Comparison of ENCODE assay signal across 30 mouse cellular contexts in the genomic region with DNA sequence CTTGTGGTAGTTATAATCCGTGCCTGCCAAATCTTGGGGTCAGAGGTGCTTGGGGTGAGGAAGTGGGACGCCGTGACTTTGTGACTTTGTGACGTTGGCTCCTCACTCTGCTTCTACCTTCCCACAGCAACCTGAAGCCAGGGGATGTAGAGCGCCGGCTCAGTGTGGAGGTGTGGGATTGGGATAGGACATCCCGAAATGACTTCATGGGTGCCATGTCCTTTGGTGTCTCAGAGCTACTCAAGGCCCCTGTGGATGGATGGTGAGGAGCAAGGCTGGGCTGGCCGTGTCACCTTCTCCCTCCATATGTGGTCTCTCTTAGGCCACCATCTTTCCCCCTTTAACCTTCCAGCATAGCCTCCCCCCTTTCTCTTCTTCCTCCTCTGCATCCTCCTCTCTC. TPM values are rescaled to one million over a fixed set of nuclear protein-coding genes. Genes with fewer than 3 reads are reported as not detected.
DNase-seq lines count a peak whose midpoint lies in the region; ATAC-seq and TF ChIP-seq lines count a peak whose summit lies in the region.
"Had no signal": no experiment of that assay in that cellular context is flagged by ENCODE, and none has a peak within 500 bp of the region (broad histone marks: within the 10 kb centered on the region; RNA-seq: fewer than 3 reads in every experiment).

No protein-coding gene starts in this region.

- no peak for TF ChIP-seq CTCF in hindbrain, postnatal 0 days (IDR thresholded peaks at IDR 0.05; ENCODE audit: low read depth)
- TF ChIP-seq CTCF in midbrain, postnatal 0 days (IDR thresholded peaks at IDR 0.05): no peak

- no peaks in the 10 kb centered on the region for H3K4me1 ChIP-seq in hindbrain, embryonic 13.5 days (replicated peaks)
- H3K4me1 ChIP-seq in hindbrain, postnatal 0 days (ENCODE audit: insufficient read depth, low read length): no peaks in the 10 kb centered on the region
- H3K4me1 ChIP-seq in midbrain, embryonic 11.5 days (ENCODE audit: control insufficient read depth, insufficient read depth, low read length): peaks cover 5% of the 10 kb centered on the region; the same call in 1 of the 2 replicates
- no peaks in the 10 kb centered on the region for H3K4me1 ChIP-seq in midbrain, embryonic 14.5 days (ENCODE audit: control insufficient read depth, insufficient read depth, low read length)
- H3K4me1 ChIP-seq in midbrain, embryonic 15.5 days: no peaks in the 10 kb centered on the region
- H3K4me1 ChIP-seq in midbrain, postnatal 0 days (ENCODE audit: insufficient read depth, low read length): no peaks in the 10 kb centered on the region
- H3K4me1 ChIP-seq: embryonic facial prominence, embryonic 15.5 days; forebrain, embryonic 12.5 days; heart, embryonic 10.5 days; limb, embryonic 12.5 days; liver, embryonic 15.5 days had no signal

- peak; percentile 34; the same call in 1 of the 2 replicates for ATAC-seq in hindbrain, embryonic 13.5 days (ENCODE audit: low FRiP score)
- ATAC-seq in hindbrain, postnatal 0 days: no peak
- ATAC-seq in midbrain, embryonic 11.5 days (ENCODE audit: low FRiP score): peak; percentile 40; the same call in 1 of the 2 replicates
- ATAC-seq in midbrain, embryonic 14.5 days (ENCODE audit: low FRiP score, low TSS enrichment): no peak
- ATAC-seq in midbrain, embryonic 15.5 days (replicated peaks): peak; percentile 16; the same call in 1 of the 2 replicates
- ATAC-seq in midbrain, postnatal 0 days (ENCODE audit: low FRiP score): peak; percentile 4; the same call in 1 of the 2 replicates
- ATAC-seq: intestine, embryonic 16.5 days had no signal

- no peak overlapping the region for H3K4me3 ChIP-seq in hindbrain, embryonic 13.5 days
- no peak overlapping the region for H3K4me3 ChIP-seq in hindbrain, postnatal 0 days (ENCODE audit: low read length)
- H3K4me3 ChIP-seq in midbrain, embryonic 11.5 days (ENCODE audit: low read depth, low read length): no peak overlapping the region
- no peak overlapping the region for H3K4me3 ChIP-seq in midbrain, embryonic 14.5 days (replicated peaks; ENCODE audit: low read depth, low read length)
- H3K4me3 ChIP-seq in midbrain, embryonic 15.5 days: no peak overlapping the region
- H3K4me3 ChIP-seq in midbrain, postnatal 0 days (ENCODE audit: low read depth, low read length): no peak overlapping the region
- H3K4me3 ChIP-seq: embryonic facial prominence, embryonic 15.5 days; forebrain, embryonic 12.5 days; heart, embryonic 10.5 days; layer of hippocampus, adult 2 months; left cerebral cortex, adult 2 months; limb, embryonic 12.5 days; liver, embryonic 15.5 days had no signal

- H3K36me3 ChIP-seq in hindbrain, embryonic 13.5 days: no peaks in the 10 kb centered on the region
- H3K36me3 ChIP-seq in hindbrain, postnatal 0 days (ENCODE audit: insufficient read depth, low read length): no peaks in the 10 kb centered on the region
- no peaks in the 10 kb centered on the region for H3K36me3 ChIP-seq in midbrain, embryonic 11.5 days (ENCODE audit: control insufficient read depth, insufficient read depth, low read length)
- H3K36me3 ChIP-seq in midbrain, embryonic 14.5 days (ENCODE audit: control insufficient read depth, insufficient read depth, low read length): no peaks in the 10 kb centered on the region
- no peaks in the 10 kb centered on the region for H3K36me3 ChIP-seq in midbrain, embryonic 15.5 days (replicated peaks)
- H3K36me3 ChIP-seq in midbrain, postnatal 0 days (ENCODE audit: insufficient read depth, low read length): peaks cover 12% of the 10 kb centered on the region
- H3K36me3 ChIP-seq: embryonic facial prominence, embryonic 15.5 days; forebrain, embryonic 12.5 days; heart, embryonic 10.5 days; limb, embryonic 12.5 days; liver, embryonic 15.5 days had no signal

- WGBS in hindbrain, embryonic 13.5 days: 83% methylated on average over 8 of the region's 8 CpGs
- WGBS in hindbrain, postnatal 0 days: 84% methylated on average over 8 of the region's 8 CpGs
- WGBS in midbrain, embryonic 11.5 days: 92% methylated on average over 8 of the region's 8 CpGs
- 88% methylated on average over 8 of the region's 8 CpGs for WGBS in midbrain, embryonic 14.5 days
- WGBS in midbrain, embryonic 15.5 days: 86% methylated on average over 8 of the region's 8 CpGs
- WGBS in midbrain, postnatal 0 days: 91% methylated on average over 8 of the region's 8 CpGs

- H3K9ac ChIP-seq in hindbrain, embryonic 13.5 days: no peak overlapping the region
- no peak overlapping the region for H3K9ac ChIP-seq in hindbrain, postnatal 0 days (replicated peaks; ENCODE audit: low read length)
- no peak overlapping the region for H3K9ac ChIP-seq in midbrain, embryonic 11.5 days (ENCODE audit: low read length)
- H3K9ac ChIP-seq in midbrain, embryonic 14.5 days (replicated peaks; ENCODE audit: low read length): no peak overlapping the region
- H3K9ac ChIP-seq in midbrain, embryonic 15.5 days: no peak overlapping the region
- no peak overlapping the region for H3K9ac ChIP-seq in midbrain, postnatal 0 days (replicated peaks; ENCODE audit: low read length, poor library complexity, severe bottlenecking)
- H3K9ac ChIP-seq: embryonic facial prominence, embryonic 15.5 days; forebrain, embryonic 12.5 days; limb, embryonic 12.5 days; liver, embryonic 15.5 days; lung, embryonic 14.5 days had no signal

- H3K27me3 ChIP-seq in hindbrain, embryonic 13.5 days: peaks cover 2% of the 10 kb centered on the region; the same call in 1 of the 2 replicates
- H3K27me3 ChIP-seq in hindbrain, postnatal 0 days (ENCODE audit: insufficient read depth, low read length): no peaks in the 10 kb centered on the region
- no peaks in the 10 kb centered on the region for H3K27me3 ChIP-seq in midbrain, embryonic 11.5 days (ENCODE audit: control insufficient read depth, insufficient read depth, low read length)
- no peaks in the 10 kb centered on the region for H3K27me3 ChIP-seq in midbrain, embryonic 14.5 days (ENCODE audit: control insufficient read depth, insufficient read depth, low read length)
- H3K27me3 ChIP-seq in midbrain, embryonic 15.5 days (replicated peaks): no peaks in the 10 kb centered on the region
- H3K27me3 ChIP-seq in midbrain, postnatal 0 days (ENCODE audit: insufficient read depth, low read length): no peaks in the 10 kb centered on the region
- H3K27me3 ChIP-seq: embryonic facial prominence, embryonic 15.5 days; forebrain, embryonic 12.5 days; limb, embryonic 12.5 days had no signal

- DNase-seq in hindbrain, postnatal 0 days (ENCODE audit: low spot score): no peak
- peak; percentile 33 for DNase-seq in midbrain, embryonic 11.5 days (ENCODE audit: low spot score, missing footprints)
- DNase-seq in midbrain, embryonic 14.5 days: no peak
- DNase-seq in midbrain, postnatal 0 days (ENCODE audit: low spot score): no peak
- DNase-seq in adrenal gland, postnatal 4 days (ENCODE audit: low spot score in 2 of 2): no peak
- DNase-seq: adrenal gland, adult 2 months; adrenal gland, postnatal 36 days; B cell, adult 2 months; cerebellum, adult 8-10 months; cerebellum, postnatal 25 days; gastrocnemius, postnatal 14 days; heart, postnatal 36 days; kidney, adult 8-10 months; kidney, postnatal 36 days; lung, embryonic 14.5 days; right cerebral cortex, postnatal 4 days; thymus, postnatal 4 days had no signal

- no peak overlapping the region for H3K4me2 ChIP-seq in hindbrain, embryonic 13.5 days
- no peak overlapping the region for H3K4me2 ChIP-seq in hindbrain, postnatal 0 days (ENCODE audit: low read depth, low read length)
- H3K4me2 ChIP-seq in midbrain, embryonic 11.5 days: no peak overlapping the region
- no peak overlapping the region for H3K4me2 ChIP-seq in midbrain, embryonic 14.5 days (ENCODE audit: low read length)
- H3K4me2 ChIP-seq in midbrain, embryonic 15.5 days: no peak overlapping the region
- H3K4me2 ChIP-seq in midbrain, postnatal 0 days (ENCODE audit: low read depth, low read length, poor library complexity, severe bottlenecking): no peak overlapping the region
- H3K4me2 ChIP-seq: embryonic facial prominence, embryonic 15.5 days; forebrain, embryonic 12.5 days; limb, embryonic 12.5 days; liver, embryonic 15.5 days; lung, embryonic 14.5 days had no signal

- no peaks in the 10 kb centered on the region for H3K9me3 ChIP-seq in hindbrain, embryonic 13.5 days
- no peaks in the 10 kb centered on the region for H3K9me3 ChIP-seq in hindbrain, postnatal 0 days (ENCODE audit: low read length)
- peaks cover 4% of the 10 kb centered on the region; the same call in 1 of the 2 replicates for H3K9me3 ChIP-seq in midbrain, embryonic 11.5 days (ENCODE audit: control insufficient read depth, low read length)
- 0 out of 2 replicates have a peak, but pooled peaks cover 3% of the 10 kb centered on the region for H3K9me3 ChIP-seq in midbrain, embryonic 14.5 days (ENCODE audit: control insufficient read depth, low read length)
- no peaks in the 10 kb centered on the region for H3K9me3 ChIP-seq in midbrain, embryonic 15.5 days
- no peaks in the 10 kb centered on the region for H3K9me3 ChIP-seq in midbrain, postnatal 0 days (ENCODE audit: low read length)
- H3K9me3 ChIP-seq: embryonic facial prominence, embryonic 15.5 days; heart, embryonic 10.5 days; liver, embryonic 15.5 days had no signal

- H3K27ac ChIP-seq in hindbrain, embryonic 13.5 days: no peak overlapping the region
- no peak overlapping the region for H3K27ac ChIP-seq in hindbrain, postnatal 0 days
- no peak overlapping the region for H3K27ac ChIP-seq in midbrain, embryonic 11.5 days (ENCODE audit: low read depth, low read length)
- H3K27ac ChIP-seq in midbrain, embryonic 14.5 days (replicated peaks; ENCODE audit: low read depth, low read length): no peak overlapping the region
- H3K27ac ChIP-seq in midbrain, embryonic 15.5 days: no peak overlapping the region
- H3K27ac ChIP-seq in midbrain, postnatal 0 days (ENCODE audit: low read depth, low read length): no peak overlapping the region
- H3K27ac ChIP-seq: embryonic facial prominence, embryonic 15.5 days; forebrain, embryonic 12.5 days; heart, embryonic 10.5 days; layer of hippocampus, adult 2 months; left cerebral cortex, adult 2 months; limb, embryonic 12.5 days; liver, embryonic 15.5 days had no signal

RNA-seq across cellular contexts. Expression of a gene that starts 19.2 kb away (rescaled TPM):
- polyA plus RNA-seq in hindbrain, embryonic 13.5 days (2015; fragmentation: Nextera tagmentation; extraction: Ambion mirVana): 4.3 and 4.7 TPM in 2 replicates
- 115 and 116 TPM in 2 replicates for total RNA-seq in hindbrain, postnatal 0 days (2014; rRNA removed)
- polyA plus RNA-seq in hindbrain, postnatal 0 days (2015; fragmentation: Nextera tagmentation; extraction: Ambion mirVana): 4.0 and 4.6 TPM in 2 replicates
- polyA plus RNA-seq in midbrain, embryonic 11.5 days (2014; fragmentation: Nextera tagmentation; extraction: Ambion mirVana): 4.2 and 4.4 TPM in 2 replicates
- 5.0 and 5.9 TPM in 2 replicates for polyA plus RNA-seq in midbrain, embryonic 14.5 days (2014; fragmentation: Nextera tagmentation; extraction: Ambion mirVana)
- 4.0 TPM in 2 replicates for polyA plus RNA-seq in midbrain, embryonic 15.5 days (2015; fragmentation: Nextera tagmentation; extraction: Ambion mirVana)
- total RNA-seq in midbrain, postnatal 0 days (2014; rRNA removed): 78.5 and 115 TPM in 2 replicates
- polyA plus RNA-seq in midbrain, postnatal 0 days (2015; fragmentation: Nextera tagmentation; extraction: Ambion mirVana): 2.9 and 3.7 TPM in 2 replicates
- total RNA-seq in adrenal gland, postnatal 4 days (2021): 10 to 100 TPM; 17.7 to 20.9 TPM
- total RNA-seq: granulocyte monocyte progenitor cell, adult 5-6 weeks; megakaryocyte, adult 5-6 weeks; monocyte, adult 5-6 weeks had no signal

RNA-seq across cellular contexts. Expression of a gene that starts 24.6 kb away (rescaled TPM):
- 0.81 and 0.83 TPM in 2 replicates for polyA plus RNA-seq in hindbrain, embryonic 13.5 days (2015; fragmentation: Nextera tagmentation; extraction: Ambion mirVana)
- total RNA-seq in hindbrain, postnatal 0 days (2014; rRNA removed): 6.7 and 8.0 TPM in 2 replicates
- polyA plus RNA-seq in hindbrain, postnatal 0 days (2015; fragmentation: Nextera tagmentation; extraction: Ambion mirVana): 4.2 and 5.7 TPM in 2 replicates
- 0.31 and 0.77 TPM in 2 replicates for polyA plus RNA-seq in midbrain, embryonic 11.5 days (2014; fragmentation: Nextera tagmentation; extraction: Ambion mirVana)
- 1.3 and 1.6 TPM in 2 replicates for polyA plus RNA-seq in midbrain, embryonic 14.5 days (2014; fragmentation: Nextera tagmentation; extraction: Ambion mirVana)
- polyA plus RNA-seq in midbrain, embryonic 15.5 days (2015; fragmentation: Nextera tagmentation; extraction: Ambion mirVana): 2.3 and 2.4 TPM in 2 replicates
- total RNA-seq in midbrain, postnatal 0 days (2014; rRNA removed): 11.5 and 12.5 TPM in 2 replicates
- polyA plus RNA-seq in midbrain, postnatal 0 days (2015; fragmentation: Nextera tagmentation; extraction: Ambion mirVana): 6.0 and 7.4 TPM in 2 replicates
- 1 to 10 TPM; 2.1 to 2.5 TPM for total RNA-seq in adrenal gland, postnatal 4 days (2021)
- total RNA-seq: granulocyte monocyte progenitor cell, adult 5-6 weeks had no signal
- polyA plus RNA-seq: limb, embryonic 12.5 days; liver, embryonic 15.5 days had no signal

RNA-seq across cellular contexts. Expression of a gene that starts 24.7 kb away (rescaled TPM):
- 29.0 and 29.8 TPM in 2 replicates for polyA plus RNA-seq in hindbrain, embryonic 13.5 days (2015; fragmentation: Nextera tagmentation; extraction: Ambion mirVana)
- total RNA-seq in hindbrain, postnatal 0 days (2014; rRNA removed): 22.6 and 42.7 TPM in 2 replicates
- 25.9 and 29.1 TPM in 2 replicates for polyA plus RNA-seq in hindbrain, postnatal 0 days (2015; fragmentation: Nextera tagmentation; extraction: Ambion mirVana)
- 38.1 and 41.2 TPM in 2 replicates for polyA plus RNA-seq in midbrain, embryonic 11.5 days (2014; fragmentation: Nextera tagmentation; extraction: Ambion mirVana)
- 23.0 and 30.1 TPM in 2 replicates for polyA plus RNA-seq in midbrain, embryonic 14.5 days (2014; fragmentation: Nextera tagmentation; extraction: Ambion mirVana)
- polyA plus RNA-seq in midbrain, embryonic 15.5 days (2015; fragmentation: Nextera tagmentation; extraction: Ambion mirVana): 33.3 and 34.5 TPM in 2 replicates
- 27.4 and 39.4 TPM in 2 replicates for total RNA-seq in midbrain, postnatal 0 days (2014; rRNA removed)
- polyA plus RNA-seq in midbrain, postnatal 0 days (2015; fragmentation: Nextera tagmentation; extraction: Ambion mirVana): 24.2 and 27.2 TPM in 2 replicates
- total RNA-seq in adrenal gland, postnatal 4 days (2021): 100 to 1,000 TPM in 1 of 2 experiments, 10 to 100 TPM in 1; 98.5 to 107 TPM

Comparison
In these comparisons a context has a peak if more than half of its experiments do, and no peak if none do; other contexts are left out.
1. ATAC-seq: peak in hindbrain, embryonic 13.5 days (single experiment), midbrain, embryonic 11.5 days (single experiment), midbrain, embryonic 15.5 days (single experiment) and midbrain, postnatal 0 days (single experiment); none in hindbrain, postnatal 0 days (single experiment) and midbrain, embryonic 14.5 days (single experiment).